Mouse (Mus musculus): ENCODE results near the gene Eva1a. TPM values are rescaled to one million over a fixed set of nuclear protein-coding genes. Genes with fewer than 3 reads are reported as not detected.

Eva1a gene
- polyA plus RNA-seq, 1 experiment from 2014 or later: 1.1 TPM

- no peak for DNase-seq (ENCODE audit: low spot score)
- H3K36me3 ChIP-seq (ENCODE audit: control insufficient read depth, insufficient read depth, low read length): no peaks in the 10 kb centered on the region
- H3K4me2 ChIP-seq (ENCODE audit: low read length): no peak overlapping the region
- no peak overlapping the region for H3K9ac ChIP-seq (ENCODE audit: low read length)
- WGBS: 86% methylated on average over 9 of the region's 9 CpGs
- no peak overlapping the region for H3K4me3 ChIP-seq (ENCODE audit: low read depth, low read length)
- H3K27me3 ChIP-seq (replicated peaks; ENCODE audit: control insufficient read depth, insufficient read depth, low read length): no peaks in the 10 kb centered on the region
- no peak for ATAC-seq
- no peak overlapping the region for H3K27ac ChIP-seq (ENCODE audit: low read depth, low read length)
- H3K9me3 ChIP-seq (replicated peaks; ENCODE audit: control insufficient read depth, low read length): no peaks in the 10 kb centered on the region
- no peaks in the 10 kb centered on the region for H3K4me1 ChIP-seq (ENCODE audit: control insufficient read depth, insufficient read depth, low read length)
Observed at GRCm38 (mm10) chr6:82127827-82128226, 87.0 kb downstream of the Eva1a start.

GRCm38 (mm10) chr6:82129630-82130217, 88.9 kb downstream of the Eva1a start:
- ATAC-seq (peak; percentile 66), DNase-seq (ENCODE audit: low spot score) (peak; percentile 25)
- Histone ChIP-seq H3K27me3 (replicated peaks; ENCODE audit: control insufficient read depth, insufficient read depth, low read length) (no peaks in the 10 kb centered on the region), H3K4me1 (ENCODE audit: control insufficient read depth, insufficient read depth, low read length) (no peaks in the 10 kb centered on the region), H3K4me2 (ENCODE audit: low read length) (no peak overlapping the region), H3K36me3 (ENCODE audit: control insufficient read depth, insufficient read depth, low read length) (no peaks in the 10 kb centered on the region), H3K9me3 (replicated peaks; ENCODE audit: control insufficient read depth, low read length) (no peaks in the 10 kb centered on the region), H3K9ac (ENCODE audit: low read length) (no peak overlapping the region), H3K27ac (ENCODE audit: low read depth, low read length) (no peak overlapping the region), H3K4me3 (ENCODE audit: low read depth, low read length) (no peak overlapping the region)
- 64% methylated on average over 9 of the region's 9 CpGs for WGBS

GRCm38 (mm10) chr6:82132876-82133591, 92.2 kb downstream of the Eva1a start:
- DNase-seq (ENCODE audit: low spot score) (no peak), ATAC-seq (no peak)
- Histone ChIP-seq H3K9me3 (replicated peaks; ENCODE audit: control insufficient read depth, low read length) (no peaks in the 10 kb centered on the region), H3K9ac (ENCODE audit: low read length) (no peak overlapping the region), H3K36me3 (ENCODE audit: control insufficient read depth, insufficient read depth, low read length) (no peaks in the 10 kb centered on the region), H3K27me3 (replicated peaks; ENCODE audit: control insufficient read depth, insufficient read depth, low read length) (no peaks in the 10 kb centered on the region), H3K4me3 (ENCODE audit: low read depth, low read length) (no peak overlapping the region), H3K4me1 (ENCODE audit: control insufficient read depth, insufficient read depth, low read length) (no peaks in the 10 kb centered on the region), H3K4me2 (ENCODE audit: low read length) (no peak overlapping the region), H3K27ac (ENCODE audit: low read depth, low read length) (no peak overlapping the region)
- WGBS: 85% methylated on average over 13 of the region's 13 CpGs

GRCm38 (mm10) chr6:82133592-82133978, 92.7 kb downstream of the Eva1a start:
- 88% methylated on average over 7 of the region's 7 CpGs for WGBS
- ATAC-seq (no peak), DNase-seq (ENCODE audit: low spot score) (no peak)
- Histone ChIP-seq H3K4me2 (ENCODE audit: low read length) (no peak overlapping the region), H3K9ac (ENCODE audit: low read length) (no peak overlapping the region), H3K27ac (ENCODE audit: low read depth, low read length) (no peak overlapping the region), H3K9me3 (replicated peaks; ENCODE audit: control insufficient read depth, low read length) (no peaks in the 10 kb centered on the region), H3K4me3 (ENCODE audit: low read depth, low read length) (no peak overlapping the region), H3K36me3 (ENCODE audit: control insufficient read depth, insufficient read depth, low read length) (no peaks in the 10 kb centered on the region), H3K4me1 (ENCODE audit: control insufficient read depth, insufficient read depth, low read length) (no peaks in the 10 kb centered on the region), H3K27me3 (replicated peaks; ENCODE audit: control insufficient read depth, insufficient read depth, low read length) (no peaks in the 10 kb centered on the region)

GRCm38 (mm10) chr6:82135959-82136712, 95.3 kb downstream of the Eva1a start:
- H3K27ac ChIP-seq (ENCODE audit: low read depth, low read length): 0 out of 2 replicates have a peak overlapping the region, but pooled peaks have one; percentile 39
- no peaks in the 10 kb centered on the region for H3K4me1 ChIP-seq (ENCODE audit: control insufficient read depth, insufficient read depth, low read length)
- 55% methylated on average over 13 of the region's 13 CpGs for WGBS
- no peaks in the 10 kb centered on the region for H3K36me3 ChIP-seq (ENCODE audit: control insufficient read depth, insufficient read depth, low read length)
- peak; percentile 46; the same call in 1 of the 2 replicates for ATAC-seq
- H3K4me3 ChIP-seq (ENCODE audit: low read depth, low read length): no peak overlapping the region
- H3K27me3 ChIP-seq (replicated peaks; ENCODE audit: control insufficient read depth, insufficient read depth, low read length): no peaks in the 10 kb centered on the region
- H3K9me3 ChIP-seq (replicated peaks; ENCODE audit: control insufficient read depth, low read length): no peaks in the 10 kb centered on the region
- H3K4me2 ChIP-seq (ENCODE audit: low read length): no peak overlapping the region
- peak; percentile 18 for DNase-seq (ENCODE audit: low spot score)
- H3K9ac ChIP-seq (ENCODE audit: low read length): no peak overlapping the region

Other genes with a start within 250 kb of the Eva1a start
- 6.9 and 8.6 TPM in 2 replicates for gene Gcfc2, start 117.4 kb upstream of the Eva1a start, polyA plus RNA-seq (2014; fragmentation: Nextera tagmentation; extraction: Ambion mirVana)
- 32.9 and 33.5 TPM in 2 replicates for gene Mrpl19, start 75.1 kb upstream of the Eva1a start, polyA plus RNA-seq (2014; fragmentation: Nextera tagmentation; extraction: Ambion mirVana)

Data from forebrain, embryonic 14.5 days (tissue).